Mouse (Mus musculus) myocyte (in vitro differentiated cells): ENCODE measurements at regions not wholly inside any gene's neighbourhood (a gene's known extent, or its start where the extent isn't known, plus 50 kb on each side); places are given as distances from the start of the nearest gene placed in this dataset.

ENCODE experiments used
- E2F4 ChIP-seq: IDR thresholded peaks from one replicate; pipeline ENCODE4 v1.6.1; 2011; ENCODE audit warnings: mild to moderate bottlenecking, control low read depth, moderate library complexity; ENCODE audit not compliant: insufficient read depth
- MAX ChIP-seq: IDR thresholded peaks from one replicate; pipeline ENCODE4 v1.6.1; 2011; ENCODE audit warnings: low read depth, mild to moderate bottlenecking, control low read depth
- MYOG ChIP-seq, 3 experiments: IDR thresholded peaks; one replicate each; pipeline ENCODE4 v1.6.1; 2011; ENCODE audit warnings: control low read depth in 2 of 3, low read depth in 2 of 3, mild to moderate bottlenecking in 2 of 3; ENCODE audit not compliant: insufficient read length in 2 of 3, control insufficient read depth in 1 of 3, insufficient read depth in 1 of 3
- POLR2A ChIP-seq: IDR thresholded peaks from one replicate; pipeline ENCODE4 v1.6.1; 2011; ENCODE audit warnings: low read depth, mild to moderate bottlenecking, control low read depth, moderate library complexity; ENCODE audit not compliant: insufficient read length
- POLR2AphosphoS2 ChIP-seq: IDR thresholded peaks from one replicate; pipeline ENCODE4 v1.6.1; 2011; ENCODE audit warnings: low read depth, control low read depth; ENCODE audit not compliant: insufficient read length
- TCF12 ChIP-seq: IDR thresholded peaks from one replicate; pipeline ENCODE4 v1.6.1; 2011; ENCODE audit warnings: mild to moderate bottlenecking, control low read depth; ENCODE audit not compliant: poor library complexity, insufficient read depth, severe bottlenecking
- USF1 ChIP-seq: IDR thresholded peaks from one replicate; pipeline ENCODE4 v1.6.1; 2011; ENCODE audit warnings: low read depth, mild to moderate bottlenecking, control low read depth, moderate library complexity

GRCm38 (mm10) chr2:108145694-108146093, 855.3 kb downstream of the Kcna4 start:
- TF ChIP-seq POLR2A (no peak), MAX (no peak), MYOG (IDR thresholded peaks at IDR 0.05; ENCODE audit: control insufficient read depth in 1 of 3, insufficient read depth in 1 of 3, insufficient read length in 2 of 3, low read depth in 2 of 3) (no peak), USF1 (no peak), E2F4 (no peak), POLR2AphosphoS2 (no peak), TCF12 (no peak)
